Mouse (Mus musculus): ENCODE results near the gene Grin2b.

GRCm38 (mm10) chr6:135672003-135672402 lies 501.3 kb downstream of the Grin2b start:
- TF ChIP-seq POLR2A (IDR thresholded peaks at IDR 0.05; ENCODE audit: insufficient read depth, low read depth, low read length) = no peak
- TF ChIP-seq CTCF (IDR thresholded peaks at IDR 0.05; ENCODE audit: insufficient read depth, low read depth, low read length) = no peak

Measured in olfactory bulb, adult 2 months (tissue).